Mouse (Mus musculus): ENCODE results near the gene Itgb8. TPM values are rescaled to one million over a fixed set of nuclear protein-coding genes. Genes with fewer than 3 reads are reported as not detected.
A peak's percentile ranks its signal among the peaks of the same experiment; 100 is the strongest.

Itgb8 gene
- polyA plus RNA-seq, 1 experiment from 2014 or later: 6.6 TPM

- 90% methylated on average over 2 of the region's 2 CpGs for WGBS
- Histone ChIP-seq H3K4me3 (ENCODE audit: low read depth, low read length) (no peak overlapping the region), H3K4me2 (replicated peaks; ENCODE audit: low read depth, low read length) (no peak overlapping the region), H3K9me3 (ENCODE audit: control insufficient read depth, low read depth, low read length) (no peaks in the 10 kb centered on the region), H3K4me1 (ENCODE audit: control insufficient read depth, insufficient read depth, low read length) (no peaks in the 10 kb centered on the region), H3K27me3 (ENCODE audit: control insufficient read depth, insufficient read depth, low read length) (no peaks in the 10 kb centered on the region), H3K36me3 (ENCODE audit: control insufficient read depth, insufficient read depth, low read length) (no peaks in the 10 kb centered on the region), H3K27ac (ENCODE audit: low read length) (no peak overlapping the region), H3K9ac (replicated peaks; ENCODE audit: low read depth, low read length) (no peak overlapping the region)
- ATAC-seq (ENCODE audit: insufficient number of reproducible peaks, insufficient read depth, low FRiP score, low read depth): no peak
These were observed 87.6 kb downstream of the Itgb8 start for GRCm38 (mm10) chr12:119150956-119151355.

- no peak overlapping the region for H3K9ac ChIP-seq (replicated peaks; ENCODE audit: low read depth, low read length)
- H3K36me3 ChIP-seq (ENCODE audit: control insufficient read depth, insufficient read depth, low read length): no peaks in the 10 kb centered on the region
- H3K4me2 ChIP-seq (replicated peaks; ENCODE audit: low read depth, low read length): no peak overlapping the region
- no peak for ATAC-seq (ENCODE audit: insufficient number of reproducible peaks, insufficient read depth, low FRiP score, low read depth)
- no peaks in the 10 kb centered on the region for H3K27me3 ChIP-seq (ENCODE audit: control insufficient read depth, insufficient read depth, low read length)
- no peaks in the 10 kb centered on the region for H3K4me1 ChIP-seq (ENCODE audit: control insufficient read depth, insufficient read depth, low read length)
- H3K27ac ChIP-seq (ENCODE audit: low read length): 0 out of 2 replicates have a peak overlapping the region, but pooled peaks have one; percentile 48
- H3K9me3 ChIP-seq (ENCODE audit: control insufficient read depth, low read depth, low read length): no peaks in the 10 kb centered on the region
- 78% methylated on average over 3 of the region's 3 CpGs for WGBS
- H3K4me3 ChIP-seq (ENCODE audit: low read depth, low read length): no peak overlapping the region
These were observed 90.8 kb downstream of the Itgb8 start for GRCm38 (mm10) chr12:119147753-119148152.

DNA sequence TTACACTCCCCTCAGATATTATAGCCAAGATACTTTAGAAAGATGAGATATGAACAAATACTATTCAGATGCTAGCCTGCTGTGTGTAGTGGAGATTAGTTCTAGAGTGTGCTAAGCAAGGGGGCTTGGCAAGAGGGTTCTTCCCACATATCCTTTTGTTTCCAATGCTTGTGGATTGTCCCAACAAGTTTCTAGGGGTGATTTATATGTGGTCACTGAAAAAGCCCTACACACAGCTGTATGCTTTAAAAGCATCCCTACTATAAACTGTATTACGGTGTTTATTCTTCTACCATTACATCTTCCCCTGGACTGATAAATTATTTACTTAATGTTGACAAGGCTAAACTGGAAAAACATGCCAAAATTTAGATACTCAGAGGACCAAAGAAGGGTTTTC lies 92.6 kb downstream of the Itgb8 start:
- H3K9me3 ChIP-seq (ENCODE audit: control insufficient read depth, low read depth, low read length): no peaks in the 10 kb centered on the region
- WGBS: 55% methylated on average over 1 of the region's 1 CpGs
- ATAC-seq (ENCODE audit: insufficient number of reproducible peaks, insufficient read depth, low FRiP score, low read depth): peak; percentile 61; the same call in 1 of the 2 replicates

GRCm38 (mm10) chr12:119137946-119138345 lies 100.7 kb downstream of the Itgb8 start:
- no peaks in the 10 kb centered on the region for H3K27me3 ChIP-seq (ENCODE audit: control insufficient read depth, insufficient read depth, low read length)
- H3K4me3 ChIP-seq (ENCODE audit: low read depth, low read length): no peak overlapping the region
- H3K9me3 ChIP-seq (ENCODE audit: control insufficient read depth, low read depth, low read length): no peaks in the 10 kb centered on the region
- no peaks in the 10 kb centered on the region for H3K4me1 ChIP-seq (ENCODE audit: control insufficient read depth, insufficient read depth, low read length)
- no peak overlapping the region for H3K4me2 ChIP-seq (replicated peaks; ENCODE audit: low read depth, low read length)
- no peak overlapping the region for H3K9ac ChIP-seq (replicated peaks; ENCODE audit: low read depth, low read length)
- no peak overlapping the region for H3K27ac ChIP-seq (ENCODE audit: low read length)
- WGBS: 68% methylated on average over 1 of the region's 1 CpGs
- ATAC-seq (ENCODE audit: insufficient number of reproducible peaks, insufficient read depth, low FRiP score, low read depth): no peak
- no peaks in the 10 kb centered on the region for H3K36me3 ChIP-seq (ENCODE audit: control insufficient read depth, insufficient read depth, low read length)

More for the DNA sequence above, 92.6 kb downstream of the Itgb8 start:
- Histone ChIP-seq H3K27ac (ENCODE audit: low read length) (no peak overlapping the region), H3K4me3 (ENCODE audit: low read depth, low read length) (no peak overlapping the region), H3K4me1 (ENCODE audit: control insufficient read depth, insufficient read depth, low read length) (no peaks in the 10 kb centered on the region), H3K9ac (replicated peaks; ENCODE audit: low read depth, low read length) (no peak overlapping the region), H3K36me3 (ENCODE audit: control insufficient read depth, insufficient read depth, low read length) (no peaks in the 10 kb centered on the region), H3K4me2 (replicated peaks; ENCODE audit: low read depth, low read length) (no peak overlapping the region), H3K27me3 (ENCODE audit: control insufficient read depth, insufficient read depth, low read length) (no peaks in the 10 kb centered on the region)

- H3K9ac ChIP-seq (replicated peaks; ENCODE audit: low read depth, low read length): no peak overlapping the region
- no peak for ATAC-seq (ENCODE audit: insufficient number of reproducible peaks, insufficient read depth, low FRiP score, low read depth)
- no peaks in the 10 kb centered on the region for H3K36me3 ChIP-seq (ENCODE audit: control insufficient read depth, insufficient read depth, low read length)
- no peak overlapping the region for H3K4me3 ChIP-seq (ENCODE audit: low read depth, low read length)
- no peaks in the 10 kb centered on the region for H3K27me3 ChIP-seq (ENCODE audit: control insufficient read depth, insufficient read depth, low read length)
- no peak overlapping the region for H3K27ac ChIP-seq (ENCODE audit: low read length)
- H3K9me3 ChIP-seq (ENCODE audit: control insufficient read depth, low read depth, low read length): no peaks in the 10 kb centered on the region
- H3K4me2 ChIP-seq (replicated peaks; ENCODE audit: low read depth, low read length): no peak overlapping the region
- H3K4me1 ChIP-seq (ENCODE audit: control insufficient read depth, insufficient read depth, low read length): no peaks in the 10 kb centered on the region
- WGBS: 46% methylated on average over 6 of the region's 6 CpGs
These were observed 125.0 kb downstream of the Itgb8 start for GRCm38 (mm10) chr12:119113522-119114135.

- no peaks in the 10 kb centered on the region for H3K27me3 ChIP-seq (ENCODE audit: control insufficient read depth, insufficient read depth, low read length)
- no peaks in the 10 kb centered on the region for H3K4me1 ChIP-seq (ENCODE audit: control insufficient read depth, insufficient read depth, low read length)
- WGBS: 36% methylated on average over 2 of the region's 2 CpGs
- H3K4me3 ChIP-seq (ENCODE audit: low read depth, low read length): no peak overlapping the region
- no peak overlapping the region for H3K4me2 ChIP-seq (replicated peaks; ENCODE audit: low read depth, low read length)
- H3K9ac ChIP-seq (replicated peaks; ENCODE audit: low read depth, low read length): no peak overlapping the region
- no peak overlapping the region for H3K27ac ChIP-seq (ENCODE audit: low read length)
- H3K36me3 ChIP-seq (ENCODE audit: control insufficient read depth, insufficient read depth, low read length): no peaks in the 10 kb centered on the region
- no peak for ATAC-seq (ENCODE audit: insufficient number of reproducible peaks, insufficient read depth, low FRiP score, low read depth)
- no peaks in the 10 kb centered on the region for H3K9me3 ChIP-seq (ENCODE audit: control insufficient read depth, low read depth, low read length)
These were observed 128.5 kb downstream of the Itgb8 start for GRCm38 (mm10) chr12:119110091-119110490.

Other genes with a start within 250 kb of the Itgb8 start
- 5.2 and 5.8 TPM in 2 replicates for gene Macc1, start 75.5 kb upstream of the Itgb8 start, polyA plus RNA-seq (2014; fragmentation: Nextera tagmentation; extraction: Ambion mirVana)